Mouse (Mus musculus): ENCODE data around the gene Zfp592.

DNA sequence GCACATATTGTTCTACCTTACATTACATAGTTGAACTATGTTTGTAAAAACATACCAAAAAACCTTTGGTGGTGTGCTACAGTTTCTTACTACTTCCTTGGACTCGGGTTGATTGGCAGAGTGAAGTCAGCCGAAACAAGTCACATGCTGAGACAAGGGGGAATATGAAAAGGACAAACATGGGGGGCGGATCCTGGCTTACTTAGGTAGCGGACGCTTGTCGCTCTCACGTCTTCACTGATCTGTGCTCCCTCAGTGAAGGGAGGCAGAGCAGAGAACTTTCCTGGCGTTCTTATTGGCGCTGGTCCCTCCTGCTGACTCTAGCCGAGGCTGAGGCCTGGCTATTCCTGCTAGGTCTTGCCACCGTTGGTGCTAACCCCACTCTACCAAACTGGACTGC lies 26.8 kb downstream of the Zfp592 start:
- TF ChIP-seq CTCF (conservative IDR thresholded peaks at IDR 0.05; ENCODE audit: low read length) (no peak), POU5F1 (IDR thresholded peaks at IDR 0.05; ENCODE audit: borderline replicate concordance, low read length) (no peak)
